Mouse (Mus musculus): Measurements from ENCODE around the gene Rassf1. TPM values are rescaled to one million over a fixed set of nuclear protein-coding genes. Genes with fewer than 3 reads are reported as not detected.

Rassf1 gene
- polyA plus RNA-seq, 2 experiments from 2014 or later = 74.8 to 81.7 TPM

GRCm38 (mm10) chr9:107606591-107606990, 55.2 kb downstream of the Rassf1 start:
- ATAC-seq = no peak

GRCm38 (mm10) chr9:107607036-107607435, 55.7 kb downstream of the Rassf1 start:
- ATAC-seq = no peak

GRCm38 (mm10) chr9:107607653-107608245, 56.4 kb downstream of the Rassf1 start:
- no peak for ATAC-seq

- no peak for ATAC-seq
Observed at GRCm38 (mm10) chr9:107608741-107609432, 57.5 kb downstream of the Rassf1 start, which contains the start of gene Sema3b. TSS of gene Sema3b (minus strand) at chr9:107609229.

- no peak for ATAC-seq
Observed at GRCm38 (mm10) chr9:107609433-107609830, 58.1 kb downstream of the Rassf1 start.

- no peak for ATAC-seq
Observed at GRCm38 (mm10) chr9:107611456-107612190, 60.3 kb downstream of the Rassf1 start.

Other genes starting within 250 kb of the Rassf1 start
- 10 to 100 TPM; 25.4 to 27.3 TPM for gene Hemk1, start 213.2 kb upstream of the Rassf1 start, polyA plus RNA-seq (2017; shearing (Covaris generic))
- 1 to 10 TPM; 2.7 to 4.6 TPM for gene 6430571L13Rik, start 211.0 kb upstream of the Rassf1 start, polyA plus RNA-seq (2017; shearing (Covaris generic))
- gene Cacna2d2, start 151.9 kb upstream of the Rassf1 start, polyA plus RNA-seq (2017; shearing (Covaris generic)) = under 1 TPM; 0.16 to 0.41 TPM
- 10 to 100 TPM; 19.3 to 24.9 TPM for gene Tmem115, start 17.6 kb upstream of the Rassf1 start, polyA plus RNA-seq (2017; shearing (Covaris generic))
- gene Cyb561d2, start 9.4 kb upstream of the Rassf1 start, polyA plus RNA-seq (2017; shearing (Covaris generic)) = 10 to 100 TPM; 65.7 to 82.2 TPM
- gene Nprl2, start 9.3 kb upstream of the Rassf1 start, polyA plus RNA-seq (2017; shearing (Covaris generic)) = 10 to 100 TPM; 44.5 to 45.2 TPM
- gene Zmynd10, start 4.3 kb upstream of the Rassf1 start, polyA plus RNA-seq (2017; shearing (Covaris generic)) = 1 to 10 TPM in 1 of 2 experiments, under 1 TPM in 1; 0.83 to 3.2 TPM
- 1 to 10 TPM; 7.3 to 7.8 TPM for gene Tusc2, start 11.7 kb downstream of the Rassf1 start, polyA plus RNA-seq (2017; shearing (Covaris generic))
- 10 to 100 TPM; 10.2 to 12.8 TPM for gene Hyal2, start 16.4 kb downstream of the Rassf1 start, polyA plus RNA-seq (2017; shearing (Covaris generic))
- 1 to 10 TPM; 4.1 to 4.3 TPM for gene Hyal1, start 25.4 kb downstream of the Rassf1 start, polyA plus RNA-seq (2017; shearing (Covaris generic))
- gene Naa80, start 27.3 kb downstream of the Rassf1 start, polyA plus RNA-seq (2017; shearing (Covaris generic)) = 10 to 100 TPM; 16.6 to 21.7 TPM
- gene Hyal3, start 29.3 kb downstream of the Rassf1 start, polyA plus RNA-seq (2017; shearing (Covaris generic)) = under 1 TPM; 0.25 to 0.90 TPM
- 10 to 100 TPM; 28.7 to 33.8 TPM for gene Ifrd2, start 36.1 kb downstream of the Rassf1 start, polyA plus RNA-seq (2017; shearing (Covaris generic))
- gene Sema3b, start 57.7 kb downstream of the Rassf1 start, polyA plus RNA-seq (2017; shearing (Covaris generic)) = not detected
- gene Gnai2, start 83.8 kb downstream of the Rassf1 start, polyA plus RNA-seq (2017; shearing (Covaris generic)) = 100 to 1,000 TPM; 176 to 181 TPM
- not detected for gene Slc38a3, start 118.0 kb downstream of the Rassf1 start, polyA plus RNA-seq (2017; shearing (Covaris generic))
- gene Gnat1, start 128.2 kb downstream of the Rassf1 start, polyA plus RNA-seq (2017; shearing (Covaris generic)) = 1 to 10 TPM in 1 of 2 experiments, not detected in 1; 1.1 TPM
- gene Sema3f, start 158.9 kb downstream of the Rassf1 start, polyA plus RNA-seq (2017; shearing (Covaris generic)) = not detected
- 100 to 1,000 TPM; 299 to 310 TPM for gene Rbm5, start 219.4 kb downstream of the Rassf1 start, polyA plus RNA-seq (2017; shearing (Covaris generic))

Measured in activated CD4-positive, CD25-positive, alpha-beta regulatory T cell, adult 4 months (primary cell).